Mouse (Mus musculus): ENCODE data around the gene Kif16b.

DNA sequence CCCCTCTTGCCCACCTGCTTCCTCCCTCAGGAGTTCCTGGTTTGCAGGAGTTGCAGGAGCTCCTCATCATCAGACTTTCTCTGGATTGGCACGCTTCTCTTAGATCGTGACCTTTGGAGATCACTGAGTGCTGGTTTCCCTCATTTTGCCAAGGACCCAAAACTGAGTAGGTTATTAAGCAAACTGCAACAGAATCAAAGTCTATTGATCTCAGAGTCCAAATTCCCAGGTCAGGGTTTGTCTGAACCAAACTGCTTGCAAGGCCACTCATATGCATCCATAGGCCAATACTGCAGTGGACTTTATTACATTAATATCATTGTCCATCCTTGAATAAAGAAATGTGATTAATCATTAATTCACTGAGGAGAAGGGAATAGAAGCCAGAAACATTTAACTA is 211.8 kb downstream of the Kif16b start:
- TF ChIP-seq POLR2A (IDR thresholded peaks at IDR 0.05; ENCODE audit: insufficient read depth, low read depth, low read length) (no peak), CTCF (IDR thresholded peaks at IDR 0.05; ENCODE audit: insufficient read depth, low read depth, low read length) (no peak)

Measured in olfactory bulb, adult 2 months (tissue).